9 mouse cellular contexts compared by ENCODE assay signal in the genomic region with DNA sequence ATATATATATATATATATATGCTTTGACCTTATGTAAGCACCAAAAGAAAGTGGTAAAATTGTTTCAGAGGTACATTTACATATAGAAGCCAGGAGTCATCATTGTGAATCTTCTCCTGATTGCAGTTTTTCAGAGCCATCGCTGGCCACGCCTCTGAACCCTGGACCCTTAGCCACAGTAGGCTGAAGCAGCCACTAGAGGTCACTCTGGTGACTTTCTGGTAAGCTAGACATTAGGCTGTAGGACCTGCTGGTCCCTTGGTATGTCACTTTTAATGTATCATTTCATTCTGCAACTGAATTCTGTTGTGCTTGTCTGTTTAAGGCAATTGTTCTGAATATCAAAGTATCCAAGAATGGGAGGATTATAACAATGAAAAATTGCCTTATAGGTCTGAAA. TPM values are rescaled to one million over a fixed set of nuclear protein-coding genes. Genes with fewer than 3 reads are reported as not detected.
A peak's percentile ranks its signal among the peaks of the same experiment; 100 is the strongest.
DNase-seq lines count a peak whose midpoint lies in the region; ATAC-seq and TF ChIP-seq lines count a peak whose summit lies in the region.
"Had no signal": no experiment of that assay in that cellular context is flagged by ENCODE, and none has a peak within 500 bp of the region (broad histone marks: within the 10 kb centered on the region; RNA-seq: fewer than 3 reads in every experiment).

No protein-coding gene starts in this region.

- no peak for TF ChIP-seq EP300 in heart, postnatal 0 days (IDR thresholded peaks at IDR 0.05; ENCODE audit: low read depth)

- no peak for TF ChIP-seq POLR2A in embryonic fibroblast, embryonic 13.5 days (IDR thresholded peaks at IDR 0.05; ENCODE audit: low read depth, low read length)

- ATAC-seq in heart, postnatal 0 days (ENCODE audit: insufficient read depth, low read depth) = no peak; the same call in 1 of the 2 replicates
- peak; percentile 72 for ATAC-seq in neutrophil, adult 5-6 weeks (ENCODE audit: extremely low read depth, insufficient number of reproducible peaks, low FRiP score, poor library complexity, severe bottlenecking)

- H3K4me2 ChIP-seq in heart, postnatal 0 days (ENCODE audit: low read depth, low read length) = no peak overlapping the region
- H3K4me2 ChIP-seq: midbrain, embryonic 12.5 days had no signal

- no peak overlapping the region for H3K27ac ChIP-seq in heart, postnatal 0 days (ENCODE audit: low read depth)
- no peak overlapping the region for H3K27ac ChIP-seq in embryonic fibroblast, embryonic 13.5 days (ENCODE audit: insufficient read depth, low read length)
- H3K27ac ChIP-seq: midbrain, embryonic 12.5 days had no signal

- no peaks in the 10 kb centered on the region for H3K36me3 ChIP-seq in heart, postnatal 0 days (replicated peaks; ENCODE audit: control insufficient read depth, insufficient read depth, low read length)
- H3K36me3 ChIP-seq: midbrain, embryonic 12.5 days had no signal

- no peak overlapping the region for H3K4me3 ChIP-seq in heart, postnatal 0 days (ENCODE audit: low read depth, low read length)
- no peak overlapping the region for H3K4me3 ChIP-seq in embryonic fibroblast, embryonic 13.5 days (ENCODE audit: insufficient read depth, low read length)
- H3K4me3 ChIP-seq: midbrain, embryonic 12.5 days had no signal

- 8% methylated on average over 2 of the region's 2 CpGs for WGBS in heart, postnatal 0 days

- no peak overlapping the region for H3K9ac ChIP-seq in heart, postnatal 0 days (replicated peaks; ENCODE audit: low read depth, low read length)
- H3K9ac ChIP-seq: midbrain, embryonic 12.5 days had no signal

- no peaks in the 10 kb centered on the region for H3K9me3 ChIP-seq in heart, postnatal 0 days (replicated peaks; ENCODE audit: control insufficient read depth, low read length)
- H3K9me3 ChIP-seq: midbrain, embryonic 12.5 days had no signal

- 0 out of 2 replicates have a peak, but pooled peaks cover 4% of the 10 kb centered on the region for H3K4me1 ChIP-seq in heart, postnatal 0 days (ENCODE audit: control insufficient read depth, insufficient read depth)
- 0 out of 2 replicates have a peak, but pooled peaks cover 5% of the 10 kb centered on the region for H3K4me1 ChIP-seq in embryonic fibroblast, embryonic 13.5 days (ENCODE audit: control insufficient read depth, insufficient read depth, low read length)
- H3K4me1 ChIP-seq: midbrain, embryonic 12.5 days had no signal

- H3K27me3 ChIP-seq in heart, postnatal 0 days (ENCODE audit: control insufficient read depth, insufficient read depth, low read length) = no peaks in the 10 kb centered on the region

- DNase-seq in heart, postnatal 0 days (ENCODE audit: low spot score) = no peak
- DNase-seq in heart, postnatal 25 days (ENCODE audit: low spot score) = no peak
- peak; percentile 76 to 80 for DNase-seq in B cell, adult 2 months
- DNase-seq in R1 (ENCODE audit: low read depth, low spot score) = peak; percentile 66
- peak; percentile 35 for DNase-seq in layer of hippocampus, adult 9-10 months (ENCODE audit: low spot score)
- DNase-seq in urinary bladder, postnatal 4 days (ENCODE audit: low spot score in 2 of 2) = no peak

- TF ChIP-seq CTCF in heart, postnatal 0 days (IDR thresholded peaks at IDR 0.05; ENCODE audit: low read depth) = peak; percentile 59
- peak; percentile 55; the same call in 1 of the 2 replicates for TF ChIP-seq CTCF in embryonic fibroblast, embryonic 13.5 days (IDR thresholded peaks at IDR 0.05; ENCODE audit: borderline replicate concordance, insufficient read depth, low read length)

- intact Hi-C loops in heart, postnatal 25 days (cut with DNase I) = no loop called here

RNA-seq across cellular contexts. Expression of gene Serpinb1c, which starts 2.6 kb away (rescaled TPM):
- not detected in 2 replicates for total RNA-seq in heart, postnatal 0 days (2014; rRNA removed; ENCODE audit: low replicate concordance)
- polyA plus RNA-seq in heart, postnatal 0 days (2015; fragmentation: Nextera tagmentation; extraction: Ambion mirVana) = 0.16 and 0.25 TPM in 2 replicates
- total RNA-seq in heart, postnatal 25 days (2021) = 1 to 10 TPM in 1 of 2 experiments, under 1 TPM in 1; 0.84 to 2.3 TPM
- not detected in 2 replicates for polyA plus RNA-seq in embryonic fibroblast, embryonic 13.5 days (2011; ENCODE audit: insufficient read length, low read depth, missing spikeins)
- total RNA-seq in neutrophil, adult 5-6 weeks (2017) = 0.61 TPM in 1 of 2 replicates, not detected in the other
- polyA plus RNA-seq: midbrain, embryonic 12.5 days had no signal

RNA-seq across cellular contexts. Expression of gene Serpinb1a, which starts 49.7 kb away (rescaled TPM):
- 1.8 and 19.6 TPM in 2 replicates for total RNA-seq in heart, postnatal 0 days (2014; rRNA removed; ENCODE audit: low replicate concordance)
- 13.8 and 16.1 TPM in 2 replicates for polyA plus RNA-seq in heart, postnatal 0 days (2015; fragmentation: Nextera tagmentation; extraction: Ambion mirVana)
- total RNA-seq in heart, postnatal 25 days (2021) = 1 to 10 TPM; 4.0 to 5.6 TPM
- polyA plus RNA-seq in embryonic fibroblast, embryonic 13.5 days (2011; ENCODE audit: insufficient read length, low read depth, missing spikeins) = 12.6 and 22.7 TPM in 2 replicates
- 330 and 346 TPM in 2 replicates for total RNA-seq in neutrophil, adult 5-6 weeks (2017)

Comparison
In these comparisons a context has a peak if more than half of its experiments do, and no peak if none do; other contexts are left out.
1. DNase-seq: peak in B cell, adult 2 months (2 of 2), R1 (single experiment) and layer of hippocampus, adult 9-10 months (single experiment); none in heart, postnatal 0 days (single experiment), heart, postnatal 25 days (single experiment) and urinary bladder, postnatal 4 days (0 of 2).
2. RNA of gene Serpinb1a, which starts 49.7 kb away (total RNA-seq): 330 to 346 TPM in neutrophil, adult 5-6 weeks; 4.0 to 5.6 TPM in heart, postnatal 25 days and 1.8 to 19.6 TPM in heart, postnatal 0 days; every median in the first group is over 10 times any median in the second.